Comparison of ENCODE assay signal across 25 mouse cellular contexts in genomic region chr5:65986426-65986825, GRCm38 (mm10). TPM values are rescaled to one million over a fixed set of nuclear protein-coding genes. Genes with fewer than 3 reads are reported as not detected.
"Had no signal": no experiment of that assay in that cellular context is flagged by ENCODE, and none has a peak within 500 bp of the region (broad histone marks: within the 10 kb centered on the region; RNA-seq: fewer than 3 reads in every experiment).

No protein-coding gene starts in this region.

- H3K9ac ChIP-seq: limb, embryonic 13.5 days; liver, embryonic 12.5 days; liver, embryonic 15.5 days; lung, embryonic 15.5 days; midbrain, embryonic 13.5 days had no signal

- H3K4me3 ChIP-seq: layer of hippocampus, adult 2 months; limb, embryonic 10.5 days; limb, embryonic 13.5 days; liver, embryonic 12.5 days; liver, embryonic 15.5 days; lung, embryonic 15.5 days; megakaryocyte, embryonic 14.5 days; midbrain, embryonic 10.5 days; midbrain, embryonic 13.5 days had no signal

- H3K4me1 ChIP-seq: limb, embryonic 13.5 days; liver, embryonic 12.5 days; liver, embryonic 15.5 days; lung, embryonic 15.5 days; midbrain, embryonic 13.5 days had no signal

- H3K9me3 ChIP-seq: limb, embryonic 10.5 days; limb, embryonic 13.5 days; liver, embryonic 12.5 days; liver, embryonic 15.5 days; lung, embryonic 15.5 days; midbrain, embryonic 10.5 days had no signal

- H3K27me3 ChIP-seq: limb, embryonic 13.5 days; liver, embryonic 12.5 days; liver, embryonic 15.5 days; lung, embryonic 15.5 days; midbrain, embryonic 13.5 days had no signal

- DNase-seq: kidney, postnatal 25 days; layer of hippocampus, adult 9-11 months; liver; lung, adult 18-20 months; right cerebral cortex, adult 18-20 months; right cerebral cortex, postnatal 14 days; right cerebral cortex, postnatal 4 days; thymus, postnatal 25 days had no signal

- H3K36me3 ChIP-seq: limb, embryonic 10.5 days; limb, embryonic 13.5 days; liver, embryonic 12.5 days; liver, embryonic 15.5 days; lung, embryonic 15.5 days; midbrain, embryonic 10.5 days; midbrain, embryonic 13.5 days had no signal

- ATAC-seq: liver, embryonic 12.5 days; midbrain, embryonic 13.5 days had no signal

- H3K4me2 ChIP-seq: limb, embryonic 13.5 days; liver, embryonic 12.5 days; liver, embryonic 15.5 days; lung, embryonic 15.5 days; midbrain, embryonic 13.5 days had no signal

- H3K27ac ChIP-seq: kidney, postnatal 0 days; layer of hippocampus, adult 2 months; limb, embryonic 10.5 days; limb, embryonic 13.5 days; liver, embryonic 12.5 days; liver, embryonic 15.5 days; lung, embryonic 15.5 days; midbrain, embryonic 10.5 days; midbrain, embryonic 13.5 days had no signal

RNA-seq across cellular contexts. Expression of gene 9130230L23Rik, which starts 17.7 kb away (rescaled TPM):
- total RNA-seq: layer of hippocampus, adult 2 months; layer of hippocampus, postnatal 25 days; left cerebral cortex, adult 18-20 months; left cerebral cortex, postnatal 25 days; midbrain, postnatal 0 days had no signal
- polyA plus RNA-seq: limb, embryonic 13.5 days; midbrain, embryonic 10.5 days; midbrain, postnatal 0 days; neural tube, embryonic 11.5 days; neural tube, embryonic 14.5 days had no signal

RNA-seq across cellular contexts. Expression of gene Chrna9, which starts 51.7 kb away (rescaled TPM):
- total RNA-seq: layer of hippocampus, adult 2 months; layer of hippocampus, postnatal 25 days; left cerebral cortex, adult 18-20 months; left cerebral cortex, postnatal 25 days; midbrain, postnatal 0 days had no signal
- polyA plus RNA-seq: liver, embryonic 12.5 days; liver, embryonic 15.5 days; midbrain, embryonic 13.5 days; midbrain, postnatal 0 days; neural tube, embryonic 14.5 days; stomach, embryonic 14.5 days had no signal
